Mouse (Mus musculus): ENCODE data around the gene Ift80.

GRCm38 (mm10) chr3:68964682-68965081, 39.7 kb downstream of the Ift80 start:
- peak; percentile 67 for TF ChIP-seq CTCF (IDR thresholded peaks at IDR 0.05; ENCODE audit: low read depth)
- TF ChIP-seq EP300 (IDR thresholded peaks at IDR 0.05; ENCODE audit: low read depth): no peak

All from liver, postnatal 0 days (tissue).